18 mouse cellular contexts compared by ENCODE assay signal in genomic region chr2:180105441-180106190, GRCm38 (mm10). TPM values are rescaled to one million over a fixed set of nuclear protein-coding genes. Genes with fewer than 3 reads are reported as not detected.
DNase-seq lines count a peak whose midpoint lies in the region; ATAC-seq and TF ChIP-seq lines count a peak whose summit lies in the region.
"Had no signal": no experiment of that assay in that cellular context is flagged by ENCODE, and none has a peak within 500 bp of the region (broad histone marks: within the 10 kb centered on the region; RNA-seq: fewer than 3 reads in every experiment).

No protein-coding gene starts in this region.

- no peak overlapping the region for H3K4me2 ChIP-seq in hindbrain, embryonic 11.5 days (replicated peaks; ENCODE audit: low read depth, low read length)
- H3K4me2 ChIP-seq in hindbrain, postnatal 0 days (ENCODE audit: low read depth, low read length), result no peak overlapping the region
- H3K4me2 ChIP-seq in midbrain, embryonic 15.5 days, result peak overlapping the region; percentile 95; the same call in 1 of the 2 replicates
- no peak overlapping the region for H3K4me2 ChIP-seq in midbrain, postnatal 0 days (ENCODE audit: low read depth, low read length, poor library complexity, severe bottlenecking)
- H3K4me2 ChIP-seq in hindbrain, embryonic 13.5 days, result peak overlapping the region; percentile 95; the same call in 1 of the 2 replicates

- H3K4me3 ChIP-seq in hindbrain, embryonic 11.5 days (ENCODE audit: low read depth, low read length), result no peak overlapping the region
- H3K4me3 ChIP-seq in hindbrain, postnatal 0 days (ENCODE audit: low read length), result no peak overlapping the region
- no peak overlapping the region for H3K4me3 ChIP-seq in midbrain, embryonic 15.5 days
- H3K4me3 ChIP-seq in midbrain, postnatal 0 days (ENCODE audit: low read depth, low read length), result no peak overlapping the region
- H3K4me3 ChIP-seq in hindbrain, embryonic 13.5 days, result no peak overlapping the region; the same call in 1 of the 2 replicates
- H3K4me3 ChIP-seq: heart, adult 2 months; intestine, embryonic 15.5 days; myocyte had no signal

- no peak overlapping the region for H3K9ac ChIP-seq in hindbrain, embryonic 11.5 days (ENCODE audit: low read depth, low read length)
- no peak overlapping the region for H3K9ac ChIP-seq in hindbrain, postnatal 0 days (replicated peaks; ENCODE audit: low read length)
- H3K9ac ChIP-seq in midbrain, embryonic 15.5 days, result no peak overlapping the region
- no peak overlapping the region for H3K9ac ChIP-seq in midbrain, postnatal 0 days (replicated peaks; ENCODE audit: low read length, poor library complexity, severe bottlenecking)
- no peak overlapping the region for H3K9ac ChIP-seq in hindbrain, embryonic 13.5 days
- H3K9ac ChIP-seq: intestine, embryonic 15.5 days; liver, embryonic 13.5 days had no signal

- no peak for ATAC-seq in cerebellum, adult (ENCODE audit: insufficient number of reproducible peaks, low FRiP score, low TSS enrichment)
- ATAC-seq in hindbrain, embryonic 11.5 days (ENCODE audit: low FRiP score), result 0 out of 2 replicates have a peak, but pooled peaks have one; percentile 11
- ATAC-seq in hindbrain, postnatal 0 days, result no peak
- ATAC-seq in midbrain, embryonic 15.5 days (replicated peaks), result no peak
- no peak for ATAC-seq in midbrain, postnatal 0 days (ENCODE audit: low FRiP score)
- ATAC-seq in hindbrain, embryonic 13.5 days (ENCODE audit: low FRiP score), result no peak
- ATAC-seq in monocyte, adult 5-6 weeks (replicated peaks; ENCODE audit: insufficient number of reproducible peaks, low FRiP score, low TSS enrichment, poor library complexity, severe bottlenecking), result no peak
- ATAC-seq: intestine, embryonic 15.5 days had no signal

- WGBS in hindbrain, embryonic 11.5 days, result 33% methylated on average over 8 of the region's 8 CpGs
- 26% methylated on average over 8 of the region's 8 CpGs for WGBS in hindbrain, postnatal 0 days
- WGBS in midbrain, embryonic 15.5 days, result 28% methylated on average over 8 of the region's 8 CpGs
- 26% methylated on average over 8 of the region's 8 CpGs for WGBS in midbrain, postnatal 0 days
- WGBS in hindbrain, embryonic 13.5 days, result 25% methylated on average over 8 of the region's 8 CpGs

- no peaks in the 10 kb centered on the region for H3K9me3 ChIP-seq in hindbrain, embryonic 11.5 days (ENCODE audit: control insufficient read depth, low read length)
- no peaks in the 10 kb centered on the region for H3K9me3 ChIP-seq in hindbrain, postnatal 0 days (ENCODE audit: low read length)
- H3K9me3 ChIP-seq in midbrain, embryonic 15.5 days, result no peaks in the 10 kb centered on the region
- no peaks in the 10 kb centered on the region for H3K9me3 ChIP-seq in midbrain, postnatal 0 days (ENCODE audit: low read length)
- no peaks in the 10 kb centered on the region for H3K9me3 ChIP-seq in hindbrain, embryonic 13.5 days
- H3K9me3 ChIP-seq: intestine, embryonic 15.5 days; liver, embryonic 13.5 days had no signal

- H3K4me1 ChIP-seq in hindbrain, embryonic 11.5 days (replicated peaks; ENCODE audit: control insufficient read depth, insufficient read depth, low read length), result peaks cover 14% of the 10 kb centered on the region
- H3K4me1 ChIP-seq in hindbrain, postnatal 0 days (ENCODE audit: insufficient read depth, low read length), result peaks cover 7% of the 10 kb centered on the region; the same call in 1 of the 2 replicates
- peaks cover 31% of the 10 kb centered on the region for H3K4me1 ChIP-seq in midbrain, embryonic 15.5 days
- H3K4me1 ChIP-seq in midbrain, postnatal 0 days (ENCODE audit: insufficient read depth, low read length), result no peaks in the 10 kb centered on the region
- peaks cover 41% of the 10 kb centered on the region for H3K4me1 ChIP-seq in hindbrain, embryonic 13.5 days (replicated peaks)

- no peaks in the 10 kb centered on the region for H3K36me3 ChIP-seq in hindbrain, embryonic 11.5 days (ENCODE audit: control insufficient read depth, insufficient read depth, low read length)
- H3K36me3 ChIP-seq in hindbrain, postnatal 0 days (ENCODE audit: insufficient read depth, low read length), result no peaks in the 10 kb centered on the region
- no peaks in the 10 kb centered on the region for H3K36me3 ChIP-seq in midbrain, embryonic 15.5 days (replicated peaks)
- no peaks in the 10 kb centered on the region for H3K36me3 ChIP-seq in midbrain, postnatal 0 days (ENCODE audit: insufficient read depth, low read length)
- no peaks in the 10 kb centered on the region for H3K36me3 ChIP-seq in hindbrain, embryonic 13.5 days
- H3K36me3 ChIP-seq: intestine, embryonic 15.5 days; liver, embryonic 13.5 days had no signal

- H3K27me3 ChIP-seq in hindbrain, embryonic 11.5 days (ENCODE audit: control insufficient read depth, insufficient read depth, low read length), result peaks cover 41% of the 10 kb centered on the region
- peaks cover 6% of the 10 kb centered on the region; the same call in 1 of the 2 replicates for H3K27me3 ChIP-seq in hindbrain, postnatal 0 days (ENCODE audit: insufficient read depth, low read length)
- H3K27me3 ChIP-seq in midbrain, embryonic 15.5 days (replicated peaks), result peaks cover 31% of the 10 kb centered on the region
- peaks cover 12% of the 10 kb centered on the region; the same call in 1 of the 2 replicates for H3K27me3 ChIP-seq in midbrain, postnatal 0 days (ENCODE audit: insufficient read depth, low read length)
- peaks cover 54% of the 10 kb centered on the region for H3K27me3 ChIP-seq in hindbrain, embryonic 13.5 days

- no peak overlapping the region for H3K27ac ChIP-seq in hindbrain, embryonic 11.5 days (ENCODE audit: low read depth, low read length)
- no peak overlapping the region for H3K27ac ChIP-seq in hindbrain, postnatal 0 days
- no peak overlapping the region for H3K27ac ChIP-seq in midbrain, embryonic 15.5 days
- H3K27ac ChIP-seq in midbrain, postnatal 0 days (ENCODE audit: low read depth, low read length), result no peak overlapping the region
- no peak overlapping the region for H3K27ac ChIP-seq in hindbrain, embryonic 13.5 days
- H3K27ac ChIP-seq: heart, adult 2 months; intestine, embryonic 15.5 days; liver, embryonic 13.5 days had no signal

- no peak for TF ChIP-seq CTCF in hindbrain, postnatal 0 days (IDR thresholded peaks at IDR 0.05; ENCODE audit: low read depth)
- no peak for TF ChIP-seq CTCF in midbrain, postnatal 0 days (IDR thresholded peaks at IDR 0.05)

- peak; percentile 72 for DNase-seq in cerebellum, adult 11-12 months
- no peak for DNase-seq in hindbrain, embryonic 11.5 days (ENCODE audit: low spot score)
- no peak for DNase-seq in hindbrain, postnatal 0 days (ENCODE audit: low spot score)
- DNase-seq in midbrain, postnatal 0 days (ENCODE audit: low spot score), result no peak
- DNase-seq: heart, adult 2 months; left cerebral cortex, postnatal 4 days; liver, embryonic 13.5 days; thymus, postnatal 25 days had no signal

RNA-seq across cellular contexts. Expression of gene Hrh3, which starts 1.3 kb away (rescaled TPM):
- 2.6 and 2.7 TPM in 2 replicates for polyA plus RNA-seq in hindbrain, embryonic 11.5 days (2014; fragmentation: Nextera tagmentation; extraction: Ambion mirVana)
- total RNA-seq in hindbrain, postnatal 0 days (2014; rRNA removed), result 5.9 and 11.4 TPM in 2 replicates
- 3.4 and 3.6 TPM in 2 replicates for polyA plus RNA-seq in hindbrain, postnatal 0 days (2015; fragmentation: Nextera tagmentation; extraction: Ambion mirVana)
- 3.2 and 3.7 TPM in 2 replicates for polyA plus RNA-seq in midbrain, embryonic 15.5 days (2015; fragmentation: Nextera tagmentation; extraction: Ambion mirVana)
- 6.2 and 9.3 TPM in 2 replicates for total RNA-seq in midbrain, postnatal 0 days (2014; rRNA removed)
- 4.9 and 6.2 TPM in 2 replicates for polyA plus RNA-seq in midbrain, postnatal 0 days (2015; fragmentation: Nextera tagmentation; extraction: Ambion mirVana)
- polyA plus RNA-seq in hindbrain, embryonic 13.5 days (2015; fragmentation: Nextera tagmentation; extraction: Ambion mirVana), result 3.1 TPM in 2 replicates
- total RNA-seq in monocyte, adult 5-6 weeks (2017), result not detected in 3 replicates
- total RNA-seq: gastrocnemius, adult 8-10 months had no signal
- polyA plus RNA-seq: heart, postnatal 0 days; liver, embryonic 13.5 days; lung, embryonic 16.5 days; stomach, embryonic 14.5 days had no signal

RNA-seq across cellular contexts. Expression of gene Osbpl2, which starts 13.5 kb away (rescaled TPM):
- polyA plus RNA-seq in hindbrain, embryonic 11.5 days (2014; fragmentation: Nextera tagmentation; extraction: Ambion mirVana), result 42.1 and 42.2 TPM in 2 replicates
- total RNA-seq in hindbrain, postnatal 0 days (2014; rRNA removed), result 39.2 and 44.0 TPM in 2 replicates
- polyA plus RNA-seq in hindbrain, postnatal 0 days (2015; fragmentation: Nextera tagmentation; extraction: Ambion mirVana), result 56.0 and 57.9 TPM in 2 replicates
- 80.3 and 81.2 TPM in 2 replicates for polyA plus RNA-seq in midbrain, embryonic 15.5 days (2015; fragmentation: Nextera tagmentation; extraction: Ambion mirVana)
- 52.6 and 67.5 TPM in 2 replicates for total RNA-seq in midbrain, postnatal 0 days (2014; rRNA removed)
- 64.9 and 70.3 TPM in 2 replicates for polyA plus RNA-seq in midbrain, postnatal 0 days (2015; fragmentation: Nextera tagmentation; extraction: Ambion mirVana)
- polyA plus RNA-seq in hindbrain, embryonic 13.5 days (2015; fragmentation: Nextera tagmentation; extraction: Ambion mirVana), result 58.2 and 60.8 TPM in 2 replicates
- total RNA-seq in monocyte, adult 5-6 weeks (2017), result 53.1 to 58.2 TPM (median 54.9 TPM) in 3 replicates

RNA-seq across cellular contexts. Expression of gene Mtg2, which starts 35.2 kb away (rescaled TPM):
- polyA plus RNA-seq in hindbrain, embryonic 11.5 days (2014; fragmentation: Nextera tagmentation; extraction: Ambion mirVana), result 26.3 and 31.5 TPM in 2 replicates
- 17.2 and 17.3 TPM in 2 replicates for total RNA-seq in hindbrain, postnatal 0 days (2014; rRNA removed)
- polyA plus RNA-seq in hindbrain, postnatal 0 days (2015; fragmentation: Nextera tagmentation; extraction: Ambion mirVana), result 23.3 and 23.9 TPM in 2 replicates
- polyA plus RNA-seq in midbrain, embryonic 15.5 days (2015; fragmentation: Nextera tagmentation; extraction: Ambion mirVana), result 37.4 and 37.7 TPM in 2 replicates
- 18.0 and 21.3 TPM in 2 replicates for total RNA-seq in midbrain, postnatal 0 days (2014; rRNA removed)
- polyA plus RNA-seq in midbrain, postnatal 0 days (2015; fragmentation: Nextera tagmentation; extraction: Ambion mirVana), result 27.3 and 29.1 TPM in 2 replicates
- polyA plus RNA-seq in hindbrain, embryonic 13.5 days (2015; fragmentation: Nextera tagmentation; extraction: Ambion mirVana), result 31.9 and 35.0 TPM in 2 replicates
- 13.7 to 21.6 TPM (median 15.9 TPM) in 3 replicates for total RNA-seq in monocyte, adult 5-6 weeks (2017)

Comparison
In these comparisons a context has a peak if more than half of its experiments do, and no peak if none do; other contexts are left out.
1. H3K4me2 ChIP-seq: peak in midbrain, embryonic 15.5 days (single experiment) and hindbrain, embryonic 13.5 days (single experiment); none in hindbrain, embryonic 11.5 days (single experiment), hindbrain, postnatal 0 days (single experiment) and midbrain, postnatal 0 days (single experiment).